Comparison of ENCODE assay signal across 10 mouse cellular contexts in the genomic region with DNA sequence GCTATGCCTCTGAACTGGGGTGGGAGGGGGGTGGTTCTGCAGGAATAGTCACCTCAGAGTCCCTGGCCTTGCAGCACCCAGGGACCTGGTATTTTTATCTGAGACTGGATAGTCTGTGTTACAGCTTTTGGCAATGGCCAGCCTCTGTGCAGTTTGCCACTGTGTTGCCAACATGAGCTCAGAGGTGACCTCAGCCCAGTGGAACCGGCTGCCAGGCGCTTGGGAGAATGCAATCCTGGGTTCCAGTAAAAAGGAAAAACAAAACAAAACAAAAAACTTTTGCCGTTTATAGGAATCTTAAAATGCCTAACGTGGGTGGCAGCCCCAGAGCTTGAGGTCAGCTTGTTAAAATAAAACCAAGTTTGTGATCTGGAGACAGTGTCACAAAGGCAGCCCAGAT. TPM values are rescaled to one million over a fixed set of nuclear protein-coding genes. Genes with fewer than 3 reads are reported as not detected.
DNase-seq lines count a peak whose midpoint lies in the region; ATAC-seq lines count a peak whose summit lies in the region.
"Had no signal": no experiment of that assay in that cellular context is flagged by ENCODE, and none has a peak within 500 bp of the region (broad histone marks: within the 10 kb centered on the region; RNA-seq: fewer than 3 reads in every experiment).

No protein-coding gene starts in this region.

- no peak for ATAC-seq in megakaryocyte, adult 5-6 weeks (ENCODE audit: poor library complexity, severe bottlenecking)
- ATAC-seq in inflammation-experienced regulatory T-cells, adult 6 months, result no peak

- DNase-seq in kidney, adult 9 months, result peak; percentile 71
- DNase-seq in kidney, postnatal 4 days, result no peak
- peak; percentile 80 to 81 for DNase-seq in adrenal gland, postnatal 36 days
- peak; percentile 63 for DNase-seq in gastrocnemius, postnatal 25 days
- peak; percentile 77 for DNase-seq in skeletal muscle tissue, adult 2 months (ENCODE audit: low read depth, low spot score)

RNA-seq across cellular contexts. Expression of a gene that starts 21.0 kb away (rescaled TPM):
- 10 to 100 TPM; 12.2 to 18.8 TPM for total RNA-seq in adrenal gland, postnatal 36 days (2021)
- total RNA-seq in gastrocnemius, postnatal 25 days (2021), result 1 to 10 TPM; 5.3 to 6.4 TPM
- 4.7 and 4.8 TPM in 2 replicates for total RNA-seq in megakaryocyte, adult 5-6 weeks (2015)
- 4.4 and 6.7 TPM in 2 replicates for total RNA-seq in megakaryocyte, adult 5-6 weeks (2017)
- polyA plus RNA-seq in inflammation-experienced regulatory T-cells, adult 6 months (2017; shearing (Covaris generic)), result 1 to 10 TPM; 2.7 to 5.2 (median 5.1) TPM

RNA-seq across cellular contexts. Expression of a gene that starts 32.5 kb away (rescaled TPM):
- total RNA-seq in adrenal gland, postnatal 36 days (2021), result not detected
- not detected for total RNA-seq in gastrocnemius, postnatal 25 days (2021)
- not detected in 2 replicates for total RNA-seq in megakaryocyte, adult 5-6 weeks (2015)
- not detected in 2 replicates for total RNA-seq in megakaryocyte, adult 5-6 weeks (2017)
- polyA plus RNA-seq in inflammation-experienced regulatory T-cells, adult 6 months (2017; shearing (Covaris generic)), result not detected
- polyA plus RNA-seq: intestine, embryonic 14.5 days; lung, embryonic 15.5 days; stomach, embryonic 14.5 days had no signal

Comparison
In these comparisons a context has a peak if more than half of its experiments do, and no peak if none do; other contexts are left out.
1. DNase-seq: peak in kidney, adult 9 months (single experiment), adrenal gland, postnatal 36 days (2 of 2), gastrocnemius, postnatal 25 days (single experiment) and skeletal muscle tissue, adult 2 months (single experiment); none in kidney, postnatal 4 days (0 of 2).